Mouse (Mus musculus) lung, postnatal 14 days (tissue): ENCODE measurements at regions not wholly inside any gene's neighbourhood (a gene's known extent, or its start where the extent isn't known, plus 50 kb on each side); places are given as distances from the start of the nearest gene placed in this dataset.

Experiments
- DNase-seq: peaks from one replicate; pipeline ENCODE4 v3.0.0; 2021

- no peak for DNase-seq
Measured at GRCm38 (mm10) chr3:149306709-149307108, 316.4 kb upstream of the Adgrl2 start.

- DNase-seq, result no peak
Measured at GRCm38 (mm10) chr3:149306291-149306690, 315.9 kb upstream of the Adgrl2 start.

DNA sequence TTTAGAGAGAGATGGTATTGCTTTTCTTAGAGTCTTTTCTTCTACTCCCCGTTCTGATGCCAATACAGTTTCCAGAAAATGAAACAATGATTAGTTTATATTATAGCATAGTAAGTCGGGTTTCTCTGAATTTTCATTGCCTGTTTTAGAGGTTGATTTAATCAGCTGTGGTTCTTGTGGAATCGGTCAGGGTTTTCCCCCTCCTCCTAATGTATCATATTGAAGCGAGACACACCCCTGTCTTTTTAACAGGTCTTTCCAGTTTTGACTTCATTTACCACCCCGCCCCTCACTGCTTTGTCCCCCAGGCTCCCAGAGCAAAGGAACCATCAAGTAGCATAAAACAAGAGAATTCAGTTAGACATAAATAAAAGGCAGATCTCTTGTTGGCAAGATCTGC, 315.1 kb upstream of the Adgrl2 start:
- DNase-seq, result no peak

- peak; percentile 21 for DNase-seq
Measured at GRCm38 (mm10) chr3:149305011-149305413, 314.7 kb upstream of the Adgrl2 start.

DNA sequence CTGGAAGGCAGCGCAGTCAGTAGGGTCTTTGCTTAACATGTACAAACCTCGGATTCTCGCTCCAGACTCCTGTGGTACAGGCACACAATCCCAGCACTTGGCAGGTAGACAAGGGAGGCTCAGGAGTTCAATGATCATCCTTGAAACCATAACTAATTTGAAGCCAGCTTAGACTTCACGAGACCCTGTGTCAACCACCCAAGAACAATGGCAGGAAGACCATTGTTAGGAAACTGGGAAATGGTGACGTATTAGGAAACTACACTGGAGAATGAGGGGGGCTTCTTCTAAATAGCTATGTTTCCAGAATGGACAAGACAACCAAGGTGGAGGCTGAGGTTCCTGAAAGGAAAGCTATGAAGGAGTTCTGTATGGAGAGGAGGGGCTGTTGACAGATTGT, 313.1 kb upstream of the Adgrl2 start:
- DNase-seq, result no peak

DNA sequence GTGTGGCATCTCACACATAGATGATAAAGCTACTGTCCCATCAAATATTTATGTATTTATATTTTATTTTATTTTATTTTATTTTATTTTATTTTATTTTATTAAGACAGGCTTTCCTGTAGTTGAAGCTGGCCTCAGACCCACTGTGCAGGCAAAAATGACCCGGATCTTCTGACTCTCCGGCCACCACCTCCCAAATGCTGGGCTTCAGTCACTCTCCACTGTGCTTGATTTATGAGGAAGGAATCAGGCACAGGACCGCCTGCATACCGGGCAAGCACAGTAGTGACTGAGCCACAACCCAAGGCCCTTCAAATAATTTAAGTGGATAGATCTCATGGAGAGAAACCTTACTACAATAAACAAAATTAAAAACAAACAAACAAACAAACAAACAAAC, 309.6 kb upstream of the Adgrl2 start:
- no peak for DNase-seq

GRCm38 (mm10) chr3:149296419-149296962, 306.1 kb upstream of the Adgrl2 start:
- DNase-seq, result no peak

DNA sequence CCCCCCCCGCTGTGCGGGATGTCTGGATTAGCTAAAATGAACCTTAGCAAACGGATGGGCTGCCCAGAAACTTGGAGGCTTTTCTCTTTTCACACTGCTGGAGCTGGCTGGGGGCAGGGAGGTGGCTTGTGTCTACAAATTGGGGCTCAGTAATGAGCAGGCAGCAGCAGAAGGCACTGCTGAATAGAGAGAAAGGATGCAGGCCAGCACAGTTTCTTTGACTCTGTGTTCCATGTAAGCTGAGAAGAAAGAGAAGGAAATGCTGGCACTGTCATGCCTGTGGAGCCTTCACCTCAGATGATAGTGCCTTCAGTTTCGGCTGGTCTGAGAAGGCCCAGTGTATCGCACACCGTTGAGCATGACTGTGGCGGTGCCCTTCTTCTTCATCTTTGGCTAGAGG, 305.6 kb upstream of the Adgrl2 start:
- DNase-seq, result no peak

GRCm38 (mm10) chr3:149295257-149295831, 305.0 kb upstream of the Adgrl2 start:
- no peak for DNase-seq

DNA sequence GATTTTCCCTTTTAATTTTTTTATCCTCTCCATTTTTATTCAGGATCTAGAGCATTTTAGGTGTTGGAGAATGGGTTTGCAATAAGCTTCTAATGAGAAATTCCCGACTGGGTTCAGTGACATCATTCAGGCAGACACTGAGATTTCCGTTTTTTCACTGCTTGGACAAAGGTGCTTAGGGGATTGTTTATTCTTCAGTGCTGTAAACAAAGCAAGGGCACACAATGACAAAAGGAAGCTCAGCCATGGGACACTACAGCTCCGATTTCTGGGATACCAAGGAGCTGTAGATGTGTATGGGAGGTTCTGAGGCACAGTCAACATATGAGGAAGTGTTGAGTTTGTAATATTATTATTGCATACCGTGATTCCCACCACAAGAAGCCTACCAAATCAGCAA, 304.1 kb upstream of the Adgrl2 start:
- DNase-seq, result no peak

GRCm38 (mm10) chr3:149292459-149292858, 302.1 kb upstream of the Adgrl2 start:
- DNase-seq, result no peak

DNA sequence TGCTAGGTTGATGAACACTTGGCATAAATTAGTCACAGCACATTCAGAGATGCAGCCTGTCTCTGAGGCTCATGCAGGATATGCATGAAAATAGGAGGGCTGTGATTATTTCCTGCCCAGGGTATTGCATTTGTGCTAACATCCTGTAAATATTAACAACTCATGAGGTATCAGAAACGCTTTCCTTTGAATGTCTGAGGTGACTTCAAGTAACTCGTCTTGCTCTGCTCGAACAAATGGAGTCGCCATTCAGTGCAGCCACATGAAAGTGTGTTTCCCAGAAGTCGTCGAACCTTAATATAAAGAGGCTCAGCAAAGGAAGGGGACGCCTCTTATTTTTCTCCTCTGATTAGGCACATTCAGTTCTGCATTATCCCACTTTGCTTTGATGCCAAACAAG, 301.1 kb upstream of the Adgrl2 start:
- no peak for DNase-seq

- no peak for DNase-seq
Measured at GRCm38 (mm10) chr3:149290228-149290627, 299.9 kb upstream of the Adgrl2 start.

DNA sequence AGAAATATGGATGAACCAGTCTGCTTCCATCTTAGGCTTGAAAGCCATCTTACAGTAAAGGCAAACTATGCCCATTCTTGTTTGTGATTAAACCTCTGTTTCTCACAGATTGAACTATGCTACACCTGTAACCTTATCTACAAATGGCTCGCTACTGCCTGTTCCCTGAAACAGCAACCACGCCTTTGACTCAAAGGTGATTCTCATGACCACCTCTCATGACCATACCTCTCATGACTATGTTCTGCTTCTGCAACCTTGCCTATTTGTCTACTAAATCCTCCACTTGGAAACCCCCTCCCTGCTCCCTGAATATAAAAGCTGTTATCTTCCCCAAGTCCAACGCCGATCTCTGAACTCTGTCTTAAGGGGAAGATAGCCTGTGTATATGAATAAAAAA, 296.7 kb upstream of the Adgrl2 start:
- DNase-seq, result no peak

GRCm38 (mm10) chr3:149284976-149285375, 294.6 kb upstream of the Adgrl2 start:
- no peak for DNase-seq

DNA sequence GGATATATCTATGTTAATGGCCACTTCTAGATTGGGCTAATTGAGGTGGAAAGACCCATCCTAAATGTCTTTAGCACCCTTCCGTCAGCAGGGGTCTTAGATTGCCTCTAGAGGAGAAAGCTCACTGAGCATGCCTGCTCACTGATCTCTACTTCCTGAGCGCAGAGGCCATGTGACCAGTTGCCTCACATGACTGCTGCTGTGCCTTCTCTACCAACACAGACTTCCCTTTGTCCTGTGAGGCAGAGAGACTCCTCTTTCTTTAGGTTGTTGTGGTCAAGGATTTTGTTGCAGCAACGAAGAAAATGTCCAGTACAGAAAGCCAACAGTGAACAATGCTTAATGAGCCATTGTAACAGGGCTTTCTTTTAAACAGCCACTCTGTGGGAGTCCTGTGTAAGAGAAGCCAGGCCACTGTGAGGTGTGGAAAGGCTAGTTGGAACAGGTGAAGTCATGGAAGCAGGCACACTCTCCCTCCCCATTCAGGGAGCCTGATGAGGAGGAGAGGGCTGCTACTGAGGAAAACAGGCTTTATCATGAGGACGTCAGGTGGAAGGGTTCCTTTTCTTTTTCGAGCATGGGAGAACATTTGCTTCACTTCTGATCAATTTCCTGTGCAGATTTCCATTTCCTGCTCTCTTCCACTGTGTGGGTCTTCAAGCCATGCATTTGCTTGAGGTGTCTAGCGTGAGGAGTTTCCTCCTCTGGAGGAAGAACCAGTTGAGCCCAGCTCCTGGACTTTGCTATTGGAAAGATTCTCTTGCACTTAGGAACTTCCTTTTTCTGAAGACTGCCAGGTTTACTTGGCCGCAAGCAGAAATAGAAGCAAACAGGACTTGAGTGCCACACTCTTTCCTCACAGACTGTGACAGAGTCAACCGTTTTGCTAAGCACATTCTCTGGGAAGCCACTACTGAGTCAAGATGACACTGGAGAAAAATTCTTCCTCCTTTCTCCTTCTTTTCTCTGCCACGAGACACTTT, 290.7 kb upstream of the Adgrl2 start:
- DNase-seq, result no peak

DNA sequence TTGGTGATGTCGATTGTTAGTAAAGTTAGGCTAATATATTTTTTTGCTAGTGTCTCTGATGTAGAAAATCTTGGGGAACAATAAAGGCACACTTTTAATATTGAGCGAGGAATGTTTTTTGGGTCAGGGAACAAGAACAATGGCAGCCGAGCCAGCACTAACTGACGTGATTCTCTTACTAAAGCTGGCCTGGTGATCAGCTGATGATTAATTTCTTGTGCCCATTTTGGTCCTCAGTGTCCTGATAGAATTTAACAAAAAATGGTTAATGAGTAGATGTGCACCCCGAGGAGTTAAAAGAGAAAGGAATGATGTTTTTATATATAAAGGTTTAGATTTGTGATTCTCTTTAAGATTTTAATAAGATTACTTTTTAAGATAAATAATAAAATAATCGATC, 289.0 kb upstream of the Adgrl2 start:
- DNase-seq, result no peak

DNA sequence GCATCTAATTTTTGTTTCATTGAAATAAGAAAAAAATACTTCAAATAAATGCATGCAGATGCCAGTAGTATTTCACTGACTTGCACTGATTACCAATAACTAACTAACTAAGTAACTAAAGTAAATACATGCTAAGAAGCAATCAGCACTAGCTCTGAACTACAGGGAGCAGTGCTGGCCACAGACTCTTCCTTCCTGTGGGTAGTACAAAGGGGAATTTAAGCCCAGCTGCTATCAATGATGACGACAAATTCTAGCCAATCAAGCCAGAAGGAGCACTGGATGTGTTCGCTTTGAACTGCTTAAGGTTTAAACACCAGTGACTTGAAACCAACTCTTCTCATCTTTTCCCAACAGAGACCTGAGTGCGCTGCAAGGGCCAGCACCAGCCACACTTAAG, 287.5 kb upstream of the Adgrl2 start:
- DNase-seq, result no peak

DNA sequence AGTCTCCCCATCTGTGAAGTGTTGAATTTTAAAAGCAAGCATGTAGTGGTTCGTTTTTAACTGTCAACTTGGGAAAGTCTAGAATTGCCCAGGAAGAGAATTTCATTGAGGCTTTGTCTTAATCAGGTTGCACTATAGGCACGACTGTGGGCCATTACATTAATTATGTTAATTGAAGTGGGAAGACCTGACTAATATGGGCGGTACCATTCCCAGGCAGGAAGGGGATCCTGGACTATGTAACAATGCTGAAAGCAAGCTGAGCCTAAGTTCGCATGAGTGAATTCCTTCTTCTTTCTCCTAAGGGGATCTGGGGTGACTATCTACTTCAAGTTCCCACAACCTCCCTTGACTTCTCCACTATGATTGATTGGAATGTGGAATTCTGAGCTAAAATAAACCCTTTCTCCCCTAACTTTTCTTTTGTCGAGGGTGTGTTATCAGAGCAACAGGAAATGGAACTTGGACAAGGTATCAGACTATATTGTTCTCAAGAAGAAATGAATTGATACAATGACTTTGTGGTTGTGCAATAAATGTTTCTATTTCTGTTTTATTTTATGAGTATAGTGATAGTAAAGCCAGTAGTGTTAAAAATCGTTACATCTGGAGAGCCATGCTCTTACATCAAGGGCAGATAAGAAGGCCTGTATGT, 285.2 kb upstream of the Adgrl2 start:
- DNase-seq, result no peak

GRCm38 (mm10) chr3:149274987-149275386, 284.6 kb upstream of the Adgrl2 start:
- no peak for DNase-seq

GRCm38 (mm10) chr3:149273993-149274692, 283.8 kb upstream of the Adgrl2 start:
- DNase-seq, result no peak

GRCm38 (mm10) chr3:149270459-149270858, 280.1 kb upstream of the Adgrl2 start:
- no peak for DNase-seq
